In genomic region chr4:33604636-33605035, GRCm38 (mm10) we compare ENCODE assay signal across 33 mouse cellular contexts.
"Had no signal": no experiment of that assay in that cellular context is flagged by ENCODE, and none has a peak within 500 bp of the region (broad histone marks: within the 10 kb centered on the region; RNA-seq: fewer than 3 reads in every experiment).

No protein-coding gene starts in this region.

- H3K4me3 ChIP-seq: heart, embryonic 12.5 days; heart, embryonic 13.5 days; heart, embryonic 15.5 days; hindbrain, embryonic 10.5 days; hindbrain, embryonic 12.5 days; hindbrain, embryonic 13.5 days; hindbrain, embryonic 15.5 days; intestine, embryonic 15.5 days; kidney, embryonic 15.5 days; layer of hippocampus, adult 2 months; left cerebral cortex, adult 2 months had no signal

- H3K4me1 ChIP-seq: heart, embryonic 12.5 days; heart, embryonic 15.5 days; hindbrain, embryonic 10.5 days; hindbrain, embryonic 12.5 days; hindbrain, embryonic 13.5 days; intestine, embryonic 15.5 days had no signal

- ATAC-seq: hindbrain, embryonic 16.5 days; hindbrain, postnatal 0 days; inflammation-experienced regulatory T-cells, adult 6 months; intestine, embryonic 15.5 days; intestine, embryonic 16.5 days; intestine, postnatal 0 days had no signal

- H3K36me3 ChIP-seq: heart, embryonic 12.5 days; heart, embryonic 13.5 days; heart, embryonic 15.5 days; hindbrain, embryonic 10.5 days; hindbrain, embryonic 12.5 days; hindbrain, embryonic 13.5 days; hindbrain, embryonic 15.5 days; intestine, embryonic 15.5 days; kidney, embryonic 15.5 days had no signal

- H3K9ac ChIP-seq: heart, embryonic 12.5 days; heart, embryonic 13.5 days; heart, embryonic 15.5 days; hindbrain, embryonic 12.5 days; hindbrain, embryonic 13.5 days; hindbrain, embryonic 14.5 days; hindbrain, embryonic 15.5 days; intestine, embryonic 15.5 days; kidney, embryonic 15.5 days had no signal

- H3K9me3 ChIP-seq: heart, embryonic 12.5 days; heart, embryonic 13.5 days; heart, embryonic 15.5 days; hindbrain, embryonic 10.5 days; hindbrain, embryonic 13.5 days; hindbrain, embryonic 15.5 days; intestine, embryonic 15.5 days had no signal

- DNase-seq: heart, postnatal 10 days; heart, postnatal 14 days; heart, postnatal 36 days; kidney, adult 11 months; kidney, adult 18-20 months; kidney, adult 2 months; kidney, adult 8-10 months; kidney, adult 9 months; kidney, postnatal 10 days; kidney, postnatal 14 days; kidney, postnatal 25 days; kidney, postnatal 36 days; kidney, postnatal 4 days; layer of hippocampus, adult 9-11 months; layer of hippocampus, postnatal 36 days had no signal

- H3K27ac ChIP-seq: heart, embryonic 13.5 days; heart, embryonic 15.5 days; hindbrain, embryonic 10.5 days; hindbrain, embryonic 12.5 days; hindbrain, embryonic 13.5 days; hindbrain, embryonic 14.5 days; hindbrain, embryonic 15.5 days; hindbrain, postnatal 0 days; intestine, embryonic 15.5 days; kidney, embryonic 15.5 days; kidney, postnatal 0 days; layer of hippocampus, adult 2 months; left cerebral cortex, adult 2 months had no signal

- H3K27me3 ChIP-seq: heart, embryonic 13.5 days; heart, embryonic 15.5 days; hindbrain, embryonic 12.5 days; hindbrain, embryonic 13.5 days; hindbrain, embryonic 15.5 days; intestine, embryonic 15.5 days; kidney, embryonic 15.5 days had no signal

- H3K4me2 ChIP-seq: heart, embryonic 12.5 days; heart, embryonic 13.5 days; heart, embryonic 15.5 days; hindbrain, embryonic 12.5 days; hindbrain, embryonic 13.5 days; hindbrain, embryonic 14.5 days; hindbrain, embryonic 15.5 days; intestine, embryonic 15.5 days; kidney, embryonic 15.5 days had no signal
